Mouse (Mus musculus): ENCODE data around the gene Ppp6r3.
"Not testable (repeated sequence)": the region's sequence is repeated elsewhere in the genome, so short reads cannot be mapped to it uniquely, and the experiment has no call there.

The Ppp6r3 gene

DNA sequence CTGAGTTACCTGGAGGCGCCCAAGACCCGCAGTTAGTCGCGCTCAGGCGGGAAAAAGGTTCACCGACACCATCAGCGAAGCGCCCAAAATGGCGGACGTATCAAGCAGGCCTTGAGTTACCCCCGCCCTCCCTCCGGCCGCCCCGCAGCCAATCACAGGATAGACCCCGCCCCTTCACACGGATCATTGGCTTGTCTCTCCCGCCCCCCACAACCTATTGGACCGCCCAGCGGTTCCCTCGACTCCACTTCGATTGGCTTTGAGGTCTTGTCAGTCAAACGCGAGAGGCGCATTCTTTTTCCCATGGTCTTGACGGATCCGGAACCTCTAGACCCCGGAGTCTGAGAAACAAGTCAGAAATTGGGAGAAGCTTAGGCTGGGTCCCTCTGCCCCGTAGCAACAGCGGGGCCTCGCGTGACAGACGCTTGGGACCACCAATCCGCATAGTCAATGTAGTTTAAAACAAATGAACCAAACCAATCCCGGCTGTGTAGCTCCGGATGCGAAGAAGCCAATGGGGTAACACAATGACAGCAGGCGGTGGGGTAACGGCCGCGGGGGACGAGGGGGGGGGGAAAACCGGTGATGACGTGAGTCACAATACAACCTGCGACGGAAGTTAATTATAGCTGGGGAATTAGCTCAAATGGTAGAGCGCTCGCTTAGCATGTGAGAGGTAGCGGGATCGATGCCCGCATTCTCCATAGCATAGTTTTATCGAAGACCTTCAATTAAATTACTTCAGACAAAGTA is at the start of gene Ppp6r3:
Gene Ppp6r3, minus strand, starts transcription at position 118 of the 753 bp plus-strand sequence.
- in situ Hi-C loops (cut with MboI; ENCODE audit: low pct_unique_long_range_greater_than_20kb in 1 of 2, low sequenced_read_pairs in 2 of 2, unreplicated experiment in 1 of 2) = no loop called here

DNA sequence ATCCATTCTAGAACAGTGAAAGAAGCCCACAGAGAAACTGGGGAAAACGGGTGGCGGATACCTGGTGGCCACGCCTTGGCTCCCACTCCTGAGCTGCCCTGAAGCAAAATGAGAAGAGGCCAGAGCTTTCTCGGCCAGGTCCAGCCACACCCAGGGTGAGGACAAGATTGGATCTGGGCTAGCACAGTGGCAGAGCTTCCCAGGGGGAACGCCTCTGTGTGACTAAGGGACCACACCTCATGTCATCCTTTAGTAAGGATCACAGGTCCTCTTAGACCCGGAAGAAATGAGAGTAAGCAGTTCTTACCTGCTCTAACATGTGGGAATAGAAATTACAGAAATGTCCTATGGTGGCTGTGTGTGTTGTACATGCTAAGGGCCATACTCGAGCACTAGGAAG is 49.6 kb upstream of the Ppp6r3 start:
- in situ Hi-C loops (cut with MboI; ENCODE audit: low pct_unique_long_range_greater_than_20kb in 1 of 2, low sequenced_read_pairs in 2 of 2, unreplicated experiment in 1 of 2) = no loop called here

DNA sequence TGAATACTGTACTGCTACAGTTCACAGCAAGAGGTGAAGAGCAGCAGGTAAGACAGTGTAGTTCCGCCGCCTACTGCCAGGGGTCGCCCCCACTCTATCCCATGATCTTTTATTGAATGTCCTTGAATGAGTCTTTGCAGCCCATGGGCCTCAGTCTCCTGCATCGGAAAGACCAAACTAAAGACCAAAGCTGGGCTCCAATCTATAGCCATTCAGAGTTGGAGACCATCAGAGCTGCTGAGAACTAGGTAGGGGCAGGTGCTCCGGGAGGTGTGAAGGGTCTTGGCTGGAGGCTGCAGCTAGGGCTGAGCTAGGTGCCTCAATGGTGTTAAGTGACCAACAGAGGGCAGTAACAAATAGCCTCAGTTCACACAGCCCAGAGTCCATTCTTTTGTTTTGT is 48.3 kb upstream of the Ppp6r3 start:
- in situ Hi-C loops (cut with MboI; ENCODE audit: low pct_unique_long_range_greater_than_20kb in 1 of 2, low sequenced_read_pairs in 2 of 2, unreplicated experiment in 1 of 2) = no loop called here

DNA sequence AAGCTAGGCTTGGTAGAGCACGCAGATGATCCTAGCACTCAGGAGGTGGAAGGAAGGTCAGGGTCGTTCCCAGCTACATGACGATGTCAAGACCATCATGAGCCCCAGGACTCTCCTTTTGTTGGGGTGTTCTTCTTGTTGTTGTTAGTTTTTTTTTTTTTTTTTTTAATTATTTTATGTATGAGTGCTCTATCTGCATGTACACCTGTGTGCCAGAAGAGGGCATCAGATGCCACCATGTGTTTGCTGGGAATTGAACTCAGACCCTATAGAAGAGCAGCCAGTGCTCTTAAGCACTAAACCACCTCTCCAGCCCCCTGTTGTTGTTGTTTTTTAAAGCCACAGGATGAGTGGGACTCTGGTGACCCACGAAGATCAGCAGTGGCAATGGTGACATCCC is 47.7 kb upstream of the Ppp6r3 start:
- in situ Hi-C loops (cut with MboI; ENCODE audit: low pct_unique_long_range_greater_than_20kb in 1 of 2, low sequenced_read_pairs in 2 of 2, unreplicated experiment in 1 of 2) = no loop called here

DNA sequence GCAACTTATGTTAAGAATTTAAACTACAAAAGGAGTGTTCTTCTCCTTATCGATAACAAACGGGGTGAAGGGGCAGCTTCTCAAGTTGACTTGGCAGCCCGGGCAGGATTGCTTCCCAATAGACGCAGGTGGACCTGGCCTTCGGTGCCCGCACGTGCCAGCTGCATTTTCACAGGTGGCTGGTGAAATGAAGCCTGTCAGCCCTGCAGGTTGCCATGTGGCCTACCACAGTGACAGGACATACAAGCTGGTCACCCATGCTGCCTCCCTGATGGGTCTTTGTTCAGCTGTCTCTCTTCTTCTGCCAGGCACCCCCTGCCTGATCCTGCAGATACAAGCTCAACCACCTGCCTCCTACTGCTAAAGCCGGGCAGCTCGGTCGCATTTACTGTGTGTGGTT is 45.3 kb upstream of the Ppp6r3 start:
- in situ Hi-C loops (cut with MboI; ENCODE audit: low pct_unique_long_range_greater_than_20kb in 1 of 2, low sequenced_read_pairs in 2 of 2, unreplicated experiment in 1 of 2) = no loop called here

DNA sequence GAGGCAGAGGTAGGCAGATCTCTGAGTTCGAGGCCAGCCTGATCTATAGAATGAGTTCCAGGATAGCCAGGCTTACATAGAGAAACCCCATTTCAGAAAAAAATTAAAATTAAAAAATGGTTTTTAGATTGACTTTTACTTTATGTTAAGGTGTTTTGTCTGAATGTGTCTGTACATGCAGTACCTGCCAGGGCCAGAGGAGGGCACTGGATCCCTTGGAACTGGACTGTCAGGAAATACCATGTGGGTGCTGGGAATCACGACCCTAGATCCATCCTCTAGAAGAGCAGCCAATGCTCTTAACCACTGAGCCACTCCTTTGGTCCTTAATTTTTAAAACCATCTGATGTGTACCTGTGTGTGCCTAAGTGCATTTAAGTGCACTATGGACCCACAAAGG is 43.8 kb upstream of the Ppp6r3 start:
- in situ Hi-C loops (cut with MboI; ENCODE audit: low pct_unique_long_range_greater_than_20kb in 1 of 2, low sequenced_read_pairs in 2 of 2, unreplicated experiment in 1 of 2) = loop anchor here (5.0 kb wide), 1 partner anchor 98 kb away; no protein-coding TSS in a partner anchor

DNA sequence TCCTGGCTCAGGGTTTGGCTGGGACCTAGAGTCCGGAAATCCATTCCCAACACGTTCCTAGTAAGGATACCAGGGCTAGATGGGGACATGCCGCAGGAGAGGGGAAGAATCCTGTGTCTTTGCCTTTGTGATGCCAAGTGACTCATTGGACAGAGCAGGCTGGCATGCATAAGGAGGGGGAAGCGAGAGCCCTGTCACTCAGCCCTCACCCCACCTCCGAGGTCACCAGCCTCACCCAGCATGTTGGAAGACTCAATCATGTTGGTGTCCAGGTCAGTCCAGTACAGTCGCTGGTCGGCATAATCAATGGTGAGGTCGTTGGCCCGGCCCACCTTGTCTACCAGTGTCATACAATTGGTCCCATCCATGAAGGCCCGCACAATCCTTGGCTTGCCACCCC is 38.4 kb upstream of the Ppp6r3 start:
- in situ Hi-C loops (cut with MboI; ENCODE audit: low pct_unique_long_range_greater_than_20kb in 1 of 2, low sequenced_read_pairs in 2 of 2, unreplicated experiment in 1 of 2) = no loop called here

DNA sequence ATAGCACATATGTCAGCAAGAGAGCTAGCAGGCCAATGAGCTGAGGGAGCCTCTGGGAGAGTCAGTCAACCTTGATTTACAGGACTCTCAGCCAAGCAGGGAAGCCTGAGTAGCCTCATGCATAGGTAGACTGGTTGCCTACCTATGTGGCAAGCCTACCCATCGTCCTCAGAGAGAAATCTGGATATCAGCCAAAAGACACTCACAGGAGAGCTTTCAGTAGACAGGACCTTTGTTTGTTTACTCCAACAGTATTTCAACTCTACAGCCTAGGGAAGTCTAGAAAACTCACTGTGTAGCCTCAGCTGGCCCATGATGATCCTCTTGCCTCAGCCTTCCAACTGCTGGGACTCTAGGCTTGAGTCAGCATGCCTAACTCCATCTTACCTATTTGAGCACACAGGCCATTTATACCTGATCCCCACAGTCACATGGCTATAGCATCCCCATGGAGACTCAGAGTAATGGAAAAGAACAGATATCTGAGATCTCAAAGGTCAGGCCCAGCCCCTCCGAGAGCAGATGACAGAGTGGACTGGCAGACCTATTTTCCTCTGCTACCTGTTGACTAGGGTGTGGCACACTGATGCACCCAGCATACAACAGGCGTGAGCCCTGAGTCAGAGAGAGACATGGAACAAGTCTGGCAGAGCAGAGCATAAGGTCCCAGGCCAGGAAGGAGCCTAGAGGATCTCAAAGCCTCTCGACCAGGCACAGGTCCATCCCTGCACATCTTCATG is 37.2 kb upstream of the Ppp6r3 start:
- in situ Hi-C loops (cut with MboI; ENCODE audit: low pct_unique_long_range_greater_than_20kb in 1 of 2, low sequenced_read_pairs in 2 of 2, unreplicated experiment in 1 of 2) = no loop called here

DNA sequence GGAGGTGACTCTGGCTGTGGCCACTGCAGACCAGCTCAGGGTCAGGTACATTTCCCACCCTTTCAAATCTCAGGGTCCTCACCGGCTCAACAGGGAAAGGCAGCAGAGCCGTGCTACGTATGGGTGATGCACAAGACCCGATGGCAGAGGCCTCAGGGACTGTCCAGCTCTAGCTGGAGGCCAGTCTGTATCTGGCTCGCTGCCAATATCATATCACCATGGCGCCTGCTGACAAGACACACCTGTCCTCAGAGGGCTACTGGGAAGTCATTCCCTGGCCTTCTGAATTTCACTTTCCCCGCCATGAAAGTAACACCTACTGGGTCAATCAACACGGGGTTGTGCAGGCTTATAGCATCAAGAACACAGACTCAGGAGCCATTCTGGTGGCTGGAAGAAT is 36.2 kb upstream of the Ppp6r3 start:
- in situ Hi-C loops (cut with MboI; ENCODE audit: low pct_unique_long_range_greater_than_20kb in 1 of 2, low sequenced_read_pairs in 2 of 2, unreplicated experiment in 1 of 2) = no loop called here

DNA sequence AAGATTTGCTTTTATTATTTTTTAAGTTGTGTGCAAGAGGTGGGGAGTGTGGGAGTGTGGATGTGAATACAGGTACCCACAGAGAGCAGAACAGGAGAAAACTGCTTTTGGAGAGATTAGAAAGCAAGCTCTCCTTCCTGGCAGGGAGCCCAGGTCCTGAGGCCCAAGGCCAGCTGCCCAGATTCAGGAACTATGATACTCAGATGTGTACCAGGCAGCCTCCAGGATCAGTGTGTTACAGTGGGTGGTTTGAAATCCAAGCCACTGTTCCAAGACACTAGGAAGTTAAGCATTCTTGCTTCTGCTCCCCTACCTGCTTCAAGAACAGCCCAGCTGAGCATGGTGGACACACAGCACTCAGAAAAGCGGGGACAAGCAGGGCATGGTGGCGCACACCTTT is 35.3 kb upstream of the Ppp6r3 start:
- in situ Hi-C loops (cut with MboI; ENCODE audit: low pct_unique_long_range_greater_than_20kb in 1 of 2, low sequenced_read_pairs in 2 of 2, unreplicated experiment in 1 of 2) = no loop called here

DNA sequence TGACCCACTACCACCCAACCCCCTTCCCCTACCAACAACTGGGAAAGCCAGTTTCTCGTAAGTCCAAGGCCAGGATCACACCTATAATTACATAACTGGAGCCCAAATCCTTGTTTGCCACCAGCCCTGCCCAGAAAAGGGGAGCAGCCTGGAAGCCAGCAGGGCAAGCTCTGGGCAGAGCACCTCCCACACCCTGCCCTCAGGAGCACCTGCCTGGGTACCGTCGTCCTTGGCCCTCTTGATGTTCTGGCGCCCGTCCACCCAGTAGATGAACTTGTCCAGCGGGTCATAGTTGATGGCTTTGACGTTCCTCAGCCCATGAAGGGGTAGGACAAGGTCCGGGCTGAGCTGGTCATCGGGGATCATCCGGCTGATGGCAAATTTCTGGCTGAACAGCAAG is 34.3 kb upstream of the Ppp6r3 start:
- in situ Hi-C loops (cut with MboI; ENCODE audit: low pct_unique_long_range_greater_than_20kb in 1 of 2, low sequenced_read_pairs in 2 of 2, unreplicated experiment in 1 of 2) = no loop called here

DNA sequence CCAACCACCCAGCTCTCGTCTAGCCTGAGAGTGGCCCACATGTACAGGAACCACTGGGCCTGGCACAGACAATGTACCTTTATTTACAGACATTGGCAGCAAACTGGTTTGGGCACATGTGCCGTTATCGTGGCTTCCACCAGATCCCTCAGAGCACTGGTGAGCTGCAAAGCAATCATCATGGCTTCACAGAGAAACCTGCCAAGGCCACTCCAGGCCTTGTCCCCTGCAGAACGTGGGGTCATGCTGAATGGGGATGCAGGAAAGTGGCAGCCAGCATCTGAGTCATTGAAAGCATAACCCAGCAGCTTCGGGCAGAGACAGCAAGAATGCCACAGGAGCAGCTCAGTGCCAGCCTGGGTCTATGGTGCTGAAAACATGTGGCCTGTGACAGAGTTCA is 18.8 kb upstream of the Ppp6r3 start:
- in situ Hi-C loops (cut with MboI; ENCODE audit: low pct_unique_long_range_greater_than_20kb in 1 of 2, low sequenced_read_pairs in 2 of 2, unreplicated experiment in 1 of 2) = no loop called here

DNA sequence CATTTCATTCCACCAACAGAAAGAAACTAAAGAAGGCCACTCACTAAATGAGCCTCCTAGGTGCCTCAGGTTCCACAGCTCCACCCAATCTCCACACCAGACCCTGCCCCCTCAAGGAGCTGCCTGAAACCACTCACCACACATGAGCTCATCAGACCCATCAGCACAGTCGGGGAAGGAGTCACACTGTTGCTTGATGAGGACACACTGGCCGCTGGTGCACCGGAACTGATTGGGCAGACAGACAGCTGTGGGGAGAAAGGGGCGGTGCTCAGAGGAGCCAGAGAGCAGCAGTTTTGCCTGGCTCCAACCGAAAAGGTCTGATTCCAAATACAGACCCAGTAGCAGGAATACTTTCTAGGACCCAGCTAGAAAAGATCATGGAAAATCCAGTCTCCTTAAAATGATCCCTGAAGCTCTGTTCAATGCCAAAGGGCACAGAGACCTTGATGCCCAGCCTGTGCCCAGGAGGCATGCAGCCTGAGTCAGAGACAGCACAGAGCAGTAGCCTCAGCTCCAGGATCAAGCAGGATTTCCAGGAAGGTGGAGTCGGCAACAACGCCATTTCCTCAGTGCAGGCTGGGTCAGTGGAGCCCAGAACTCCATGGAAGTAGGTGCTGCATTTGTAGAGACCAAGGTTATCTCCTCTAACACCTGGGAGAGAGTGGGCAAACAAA is 18.0 kb upstream of the Ppp6r3 start:
- in situ Hi-C loops (cut with MboI; ENCODE audit: low pct_unique_long_range_greater_than_20kb in 1 of 2, low sequenced_read_pairs in 2 of 2, unreplicated experiment in 1 of 2) = no loop called here

DNA sequence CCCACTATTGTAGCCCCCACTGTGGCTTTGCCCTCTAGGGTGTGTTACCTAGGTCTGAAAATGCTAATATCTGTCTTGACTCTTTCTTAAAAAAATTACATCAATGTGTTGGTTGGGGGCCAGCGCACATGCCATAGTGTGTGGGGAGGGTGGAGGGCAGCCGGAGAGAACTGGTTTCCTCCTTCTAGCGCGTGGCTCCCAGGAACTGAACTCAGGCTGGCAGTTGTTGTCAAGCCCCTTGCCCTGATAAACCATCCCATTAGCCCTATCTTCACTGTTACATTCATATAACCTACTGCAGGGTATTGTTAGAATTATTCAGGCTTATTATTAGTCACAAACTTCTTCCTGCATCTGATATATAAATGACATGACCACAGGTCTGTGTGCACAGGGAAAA is 14.4 kb upstream of the Ppp6r3 start:
- in situ Hi-C loops (cut with MboI; ENCODE audit: low pct_unique_long_range_greater_than_20kb in 1 of 2, low sequenced_read_pairs in 2 of 2, unreplicated experiment in 1 of 2) = no loop called here

DNA sequence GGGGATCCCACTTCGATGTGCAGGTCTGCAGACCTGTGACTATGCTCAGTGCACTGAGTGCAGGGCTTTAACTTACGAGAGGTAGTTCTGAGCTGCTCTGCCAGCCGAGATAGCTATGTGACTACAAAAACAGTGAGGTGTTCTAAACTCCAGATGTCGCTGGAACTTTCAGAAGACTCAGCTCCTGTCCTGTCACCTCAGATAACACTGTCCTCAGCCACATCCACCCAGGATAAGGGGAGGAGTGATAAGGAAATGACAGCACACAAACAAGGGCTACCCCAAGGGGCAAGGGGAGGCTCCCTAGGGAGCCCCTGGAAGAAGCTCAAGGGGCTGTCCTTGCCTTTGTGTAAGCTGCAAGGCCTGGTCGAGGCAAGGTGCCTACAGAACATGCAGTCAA is 14.0 kb upstream of the Ppp6r3 start:
- in situ Hi-C loops (cut with MboI; ENCODE audit: low pct_unique_long_range_greater_than_20kb in 1 of 2, low sequenced_read_pairs in 2 of 2, unreplicated experiment in 1 of 2) = no loop called here

DNA sequence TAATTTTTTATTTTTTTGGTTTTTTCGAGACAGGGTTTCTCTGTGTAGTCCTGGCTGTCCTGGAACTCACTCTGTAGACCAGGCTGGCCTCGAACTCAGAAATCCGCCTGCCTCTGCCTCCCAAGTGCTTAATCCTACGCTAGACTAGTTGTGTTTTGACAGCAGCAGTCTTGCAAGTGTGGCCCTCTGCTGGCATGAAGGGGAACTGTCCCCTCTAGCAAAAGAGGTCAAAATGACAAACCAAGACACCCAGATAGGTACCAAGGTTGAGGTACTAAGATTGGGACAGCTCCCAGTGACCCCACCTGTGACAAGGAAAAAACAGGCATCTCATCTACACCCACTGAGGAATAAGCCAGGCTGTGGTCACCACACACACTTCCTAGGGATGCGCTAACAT is 12.2 kb upstream of the Ppp6r3 start:
- in situ Hi-C loops (cut with MboI; ENCODE audit: low pct_unique_long_range_greater_than_20kb in 1 of 2, low sequenced_read_pairs in 2 of 2, unreplicated experiment in 1 of 2) = not testable (repeated sequence)

DNA sequence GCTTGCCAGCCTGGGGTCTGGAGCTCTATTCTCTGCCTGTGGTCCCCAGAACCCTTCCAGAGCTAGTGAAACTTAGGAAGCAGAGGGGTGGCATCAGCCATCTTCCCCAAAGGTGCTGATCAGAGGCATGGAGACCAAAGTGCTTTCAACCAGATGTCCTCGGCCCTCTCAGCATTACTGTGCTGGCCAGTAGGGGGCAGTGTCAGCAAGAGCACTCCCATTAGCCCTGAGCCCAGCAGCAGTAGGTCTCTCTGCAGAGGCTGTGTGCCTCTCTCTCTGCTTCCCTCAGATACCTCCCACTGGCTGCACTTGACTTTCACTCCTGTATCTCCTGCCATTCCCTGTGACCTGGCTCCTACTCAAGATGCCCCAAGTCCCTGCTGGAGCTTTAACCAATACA is 11.0 kb upstream of the Ppp6r3 start:
- in situ Hi-C loops (cut with MboI; ENCODE audit: low pct_unique_long_range_greater_than_20kb in 1 of 2, low sequenced_read_pairs in 2 of 2, unreplicated experiment in 1 of 2) = no loop called here

DNA sequence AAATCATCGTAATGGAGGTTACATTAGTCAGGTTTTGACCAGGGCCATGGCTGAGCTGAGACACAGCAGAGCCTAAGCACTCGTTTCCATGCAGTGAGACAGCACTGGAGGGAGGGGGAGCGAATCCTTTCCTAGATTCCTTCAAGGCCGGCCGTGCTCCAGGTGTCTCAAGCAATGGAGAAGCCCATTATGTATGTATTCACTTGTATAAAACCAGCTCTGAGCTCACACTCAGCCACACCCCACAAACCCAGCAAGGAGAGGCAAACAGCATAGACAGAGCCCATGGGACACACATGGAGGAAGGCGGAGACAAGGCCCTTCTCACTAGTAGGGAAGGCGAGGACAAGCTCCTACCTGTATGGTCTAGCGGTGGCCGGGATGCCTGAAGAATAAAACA is 10.5 kb upstream of the Ppp6r3 start:
- in situ Hi-C loops (cut with MboI; ENCODE audit: low pct_unique_long_range_greater_than_20kb in 1 of 2, low sequenced_read_pairs in 2 of 2, unreplicated experiment in 1 of 2) = no loop called here

DNA sequence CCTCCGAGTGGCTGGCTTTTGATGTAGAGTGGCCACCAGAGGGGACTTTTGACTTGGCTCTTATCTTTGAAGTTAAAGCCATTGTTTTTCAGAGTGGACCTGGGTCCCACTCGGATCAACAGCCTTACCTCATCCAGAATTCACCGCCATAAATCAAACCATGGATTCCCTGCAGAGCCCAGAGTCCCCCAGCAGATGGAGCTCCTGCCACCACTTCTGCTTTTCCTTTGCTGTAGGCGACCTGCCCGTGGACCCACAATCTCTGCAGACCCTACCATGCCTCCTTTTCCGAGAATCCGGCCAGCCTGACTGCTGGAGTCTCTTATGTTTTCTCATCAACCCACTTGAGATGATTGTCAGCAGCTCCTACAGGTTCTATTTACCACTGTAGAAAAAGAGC is 5.8 kb upstream of the Ppp6r3 start:
- in situ Hi-C loops (cut with MboI; ENCODE audit: low pct_unique_long_range_greater_than_20kb in 1 of 2, low sequenced_read_pairs in 2 of 2, unreplicated experiment in 1 of 2) = no loop called here

DNA sequence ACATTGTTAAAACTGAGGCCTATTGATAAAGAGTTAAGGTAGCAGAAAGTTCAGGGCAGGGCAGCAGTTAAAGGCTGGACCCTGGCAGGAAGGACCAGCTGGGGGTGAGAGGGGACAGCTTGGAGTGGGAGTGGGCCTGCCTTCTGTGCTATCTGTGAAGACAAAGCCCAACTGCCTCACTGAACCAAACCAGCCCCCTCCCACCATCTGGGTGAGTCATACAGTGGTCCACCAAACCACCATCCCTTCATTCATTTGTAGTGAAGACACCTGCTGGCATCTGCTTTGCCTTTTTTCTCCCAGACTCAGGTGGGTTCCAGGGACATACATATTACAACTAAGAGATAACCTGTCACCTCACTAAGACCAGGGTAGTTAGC is 2.4 kb upstream of the Ppp6r3 start:
- in situ Hi-C loops (cut with MboI; ENCODE audit: low pct_unique_long_range_greater_than_20kb in 1 of 2, low sequenced_read_pairs in 2 of 2, unreplicated experiment in 1 of 2) = no loop called here

Data from mouse embryonic stem cell (cell line).